Mouse (Mus musculus) liver, adult 2 months (tissue): Measurements from ENCODE around the gene Rbm8a2.

ENCODE experiments used
- CTCF ChIP-seq: fragments of 200-500 bp; IDR thresholded peaks from 2 replicates; pipeline ENCODE4 v1.5.1; 2011; ENCODE audit warnings: low read depth, low read length, control low read depth
- POLR2A ChIP-seq: fragments of 200-500 bp; IDR thresholded peaks from 2 replicates; pipeline ENCODE4 v1.6.1; 2011; ENCODE audit warnings: low read length, control low read depth; ENCODE audit not compliant: insufficient read depth; ENCODE audit errors: extremely low read depth

- TF ChIP-seq CTCF (no peak), POLR2A (no peak)
These were observed 35.7 kb downstream of the Rbm8a2 start for GRCm38 (mm10) chr1:175943168-175943567.
